Mouse (Mus musculus): ENCODE measurements around the gene Slc17a5.

GRCm38 (mm10) chr9:78559479-78559878 lies 28.4 kb downstream of the Slc17a5 start:
- TF ChIP-seq GATA1 (IDR thresholded peaks at IDR 0.05; ENCODE audit: low read length): no peak
- TF ChIP-seq TAL1 (IDR thresholded peaks at IDR 0.05; ENCODE audit: low read length): no peak

Data from erythroblast, embryonic 14.5 days (primary cell).